Mouse (Mus musculus): ENCODE data around the gene Kap. TPM values are rescaled to one million over a fixed set of nuclear protein-coding genes. Genes with fewer than 3 reads are reported as not detected.

Gene Kap
- not detected in 2 replicates for polyA plus RNA-seq (2012; rRNA removed)

DNA sequence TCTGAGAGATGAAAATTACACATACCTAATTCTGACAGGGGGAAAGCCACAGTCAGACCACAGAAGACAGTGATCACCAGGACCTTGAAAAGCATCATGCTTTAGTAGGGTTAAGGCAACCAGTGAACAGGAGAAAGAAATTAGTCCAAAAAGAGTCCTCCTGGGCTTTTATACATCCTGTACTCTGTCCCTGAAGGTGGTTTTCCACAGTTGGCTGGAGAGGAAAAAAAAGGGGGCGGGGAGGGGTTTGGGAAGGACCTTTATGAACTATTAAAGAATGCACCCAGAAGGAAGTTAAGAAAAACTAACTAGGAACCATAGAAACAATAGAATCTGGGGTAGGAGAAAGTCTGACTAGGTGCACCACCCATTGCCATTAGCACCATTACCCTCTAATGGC is at the start of gene Kap:
Kap (minus strand) TSS at position 237 of the 400 bp plus-strand sequence.

Other genes starting within 250 kb of the Kap start
- gene Etv6, start 181.9 kb upstream of the Kap start, polyA plus RNA-seq (2012; rRNA removed): 3.1 and 3.5 TPM in 2 replicates